Mouse (Mus musculus): ENCODE data around the gene Ficd. TPM values are rescaled to one million over a fixed set of nuclear protein-coding genes. Genes with fewer than 3 reads are reported as not detected.
A peak's percentile ranks its signal among the peaks of the same experiment; 100 is the strongest.

Ficd gene
- polyA plus RNA-seq, 1 experiment = 3.4 TPM

DNA sequence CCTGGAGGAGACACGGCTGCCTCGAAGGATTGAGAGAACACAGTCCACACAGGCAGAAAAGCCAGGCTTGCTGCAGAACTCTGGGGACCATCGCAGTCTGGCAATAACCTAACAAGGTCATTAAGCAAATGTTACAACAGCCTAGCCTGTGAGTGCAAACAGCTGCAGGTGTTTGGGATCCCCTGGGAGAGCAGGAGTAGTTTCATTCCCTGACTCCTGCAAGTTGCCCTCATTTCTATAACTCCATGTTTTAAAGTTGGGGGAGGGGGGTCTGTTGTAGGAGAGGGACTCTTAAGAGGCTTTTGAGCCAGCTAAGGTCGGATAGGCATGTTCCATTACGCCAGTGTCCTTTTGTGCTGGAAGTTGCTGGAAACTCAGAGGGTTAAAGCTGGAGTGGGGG, 41.2 kb upstream of the Ficd start:
- no peak overlapping the region for H3K9ac ChIP-seq (ENCODE audit: low read depth, poor library complexity, severe bottlenecking)
- no peak overlapping the region for H3K4me3 ChIP-seq (ENCODE audit: low read depth, low read length)
- no peaks in the 10 kb centered on the region for H3K36me3 ChIP-seq (ENCODE audit: control insufficient read depth, insufficient read depth, low read length, poor library complexity, severe bottlenecking)
- no peaks in the 10 kb centered on the region for H3K27me3 ChIP-seq (ENCODE audit: control insufficient read depth, insufficient read depth, low read length, poor library complexity, severe bottlenecking)
- H3K4me1 ChIP-seq (ENCODE audit: control insufficient read depth, insufficient read depth, low read length) = peaks cover 2% of the 10 kb centered on the region
- no peak overlapping the region for H3K27ac ChIP-seq (ENCODE audit: insufficient read depth, low read length)
- H3K9me3 ChIP-seq (replicated peaks; ENCODE audit: control insufficient read depth, insufficient read depth, low read length, poor library complexity, severe bottlenecking) = no peaks in the 10 kb centered on the region
- TF ChIP-seq POLR2A (IDR thresholded peaks at IDR 0.05; ENCODE audit: insufficient read depth, low read length) (no peak), CTCF (IDR thresholded peaks at IDR 0.05; ENCODE audit: low read depth, low read length) (no peak), EP300 (IDR thresholded peaks at IDR 0.05; ENCODE audit: insufficient read depth, low read depth, low read length) (no peak)

DNA sequence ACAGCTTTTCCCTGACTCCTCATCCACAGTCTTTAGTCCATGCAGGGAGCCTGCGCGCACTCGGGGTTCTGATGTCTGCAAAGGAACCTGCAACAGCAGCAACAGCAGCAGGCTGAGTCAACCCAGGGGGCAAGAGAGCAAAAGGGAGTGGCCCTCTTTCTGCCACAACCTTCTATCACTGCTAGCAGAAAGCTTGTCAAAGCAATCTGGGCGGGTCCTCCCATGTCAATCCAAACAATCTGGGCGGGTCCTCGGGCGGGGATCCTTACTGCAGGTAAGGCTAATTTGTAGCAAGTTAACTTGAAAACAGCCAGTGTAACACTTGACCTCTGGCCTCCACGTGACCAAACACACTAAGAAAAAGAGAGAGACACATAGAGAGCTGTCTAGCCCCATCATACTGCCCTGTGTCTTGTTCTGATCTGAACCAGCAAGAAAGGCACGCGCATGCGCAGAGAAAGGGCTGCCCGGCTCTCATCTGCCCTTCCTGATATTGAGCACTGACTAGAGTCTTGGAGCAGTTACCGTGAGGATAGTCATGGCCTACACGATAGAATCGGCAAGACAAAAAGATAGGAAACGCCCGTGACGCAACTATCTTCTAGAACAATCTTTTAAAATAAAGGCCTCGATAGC, 35.1 kb upstream of the Ficd start:
- Histone ChIP-seq H3K9me3 (replicated peaks; ENCODE audit: control insufficient read depth, insufficient read depth, low read length, poor library complexity, severe bottlenecking) (no peaks in the 10 kb centered on the region), H3K9ac (ENCODE audit: low read depth, poor library complexity, severe bottlenecking) (no peak overlapping the region), H3K36me3 (ENCODE audit: control insufficient read depth, insufficient read depth, low read length, poor library complexity, severe bottlenecking) (no peaks in the 10 kb centered on the region), H3K27ac (ENCODE audit: insufficient read depth, low read length) (no peak overlapping the region), H3K4me3 (ENCODE audit: low read depth, low read length) (no peak overlapping the region), H3K27me3 (ENCODE audit: control insufficient read depth, insufficient read depth, low read length, poor library complexity, severe bottlenecking) (no peaks in the 10 kb centered on the region), H3K4me1 (ENCODE audit: control insufficient read depth, insufficient read depth, low read length) (peaks cover 5% of the 10 kb centered on the region)
- no peak for TF ChIP-seq CTCF (IDR thresholded peaks at IDR 0.05; ENCODE audit: low read depth, low read length)
- no peak for TF ChIP-seq EP300 (IDR thresholded peaks at IDR 0.05; ENCODE audit: insufficient read depth, low read depth, low read length)
- TF ChIP-seq POLR2A (IDR thresholded peaks at IDR 0.05; ENCODE audit: insufficient read depth, low read length) = no peak

DNA sequence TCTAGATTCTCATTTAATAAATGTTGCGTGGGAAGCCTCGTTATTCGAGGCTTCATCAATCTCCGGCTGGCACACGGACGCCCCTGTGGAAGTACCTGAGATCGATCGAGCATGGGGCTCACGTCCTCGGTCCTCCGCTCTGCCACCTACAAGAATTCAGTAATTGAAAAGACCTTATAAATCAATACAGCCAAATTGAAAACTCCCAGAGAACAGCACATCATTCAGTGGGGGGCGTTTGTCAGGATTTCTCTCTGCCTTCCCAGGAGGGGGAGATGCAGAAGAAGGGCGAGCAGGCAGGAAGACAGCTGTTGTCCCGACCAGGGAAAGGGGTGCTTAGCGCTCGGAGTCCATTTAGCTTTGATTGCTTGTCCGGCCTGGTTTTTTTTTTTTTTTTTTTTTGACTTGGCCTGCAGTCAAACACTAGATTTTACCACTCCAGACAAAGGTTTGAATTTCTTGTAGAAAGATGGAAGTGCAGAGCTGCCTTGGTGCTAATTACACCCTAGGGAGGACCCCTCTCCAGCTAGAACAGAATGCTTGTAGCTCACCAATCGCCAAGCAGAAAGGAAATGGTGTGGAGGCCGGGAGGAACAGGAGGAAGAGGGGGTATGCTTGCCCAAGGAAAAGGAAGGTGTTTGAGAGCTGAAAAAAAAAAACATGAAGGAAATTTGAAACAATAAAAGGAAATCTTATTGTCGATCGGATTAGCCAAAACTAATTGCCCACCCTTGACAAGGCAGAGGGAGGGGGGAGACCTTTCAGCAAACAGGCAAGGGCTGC, 31.6 kb upstream of the Ficd start:
- no peaks in the 10 kb centered on the region for H3K27me3 ChIP-seq (ENCODE audit: control insufficient read depth, insufficient read depth, low read length, poor library complexity, severe bottlenecking)
- H3K4me3 ChIP-seq (ENCODE audit: low read depth, low read length) = no peak overlapping the region
- H3K9me3 ChIP-seq (replicated peaks; ENCODE audit: control insufficient read depth, insufficient read depth, low read length, poor library complexity, severe bottlenecking) = no peaks in the 10 kb centered on the region
- H3K27ac ChIP-seq (ENCODE audit: insufficient read depth, low read length) = no peak overlapping the region
- H3K36me3 ChIP-seq (ENCODE audit: control insufficient read depth, insufficient read depth, low read length, poor library complexity, severe bottlenecking) = no peaks in the 10 kb centered on the region
- TF ChIP-seq EP300 (IDR thresholded peaks at IDR 0.05; ENCODE audit: insufficient read depth, low read depth, low read length) (no peak), CTCF (IDR thresholded peaks at IDR 0.05; ENCODE audit: low read depth, low read length) (no peak), POLR2A (IDR thresholded peaks at IDR 0.05; ENCODE audit: insufficient read depth, low read length) (no peak)
- no peak overlapping the region for H3K9ac ChIP-seq (ENCODE audit: low read depth, poor library complexity, severe bottlenecking)
- H3K4me1 ChIP-seq (ENCODE audit: control insufficient read depth, insufficient read depth, low read length) = peaks cover 2% of the 10 kb centered on the region

DNA sequence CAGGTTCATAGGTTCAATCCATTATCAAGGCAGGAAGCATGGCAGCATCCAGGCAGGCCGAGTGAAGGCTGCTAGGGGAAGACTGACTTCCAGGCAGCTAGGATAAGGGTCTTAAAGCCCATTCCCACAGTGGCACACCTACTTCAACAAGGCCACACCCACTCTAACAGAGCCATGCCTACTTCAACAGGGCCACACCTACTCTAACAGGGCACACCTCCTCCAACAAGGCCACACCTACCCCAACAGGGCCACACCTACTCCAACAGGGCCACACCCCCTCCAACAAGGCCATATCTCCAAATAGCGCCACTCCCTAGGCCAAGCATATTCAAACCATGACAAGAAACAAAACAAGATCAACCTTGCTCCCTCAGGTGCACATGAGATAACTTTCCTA, 22.7 kb upstream of the Ficd start:
- Histone ChIP-seq H3K27ac (ENCODE audit: insufficient read depth, low read length) (no peak overlapping the region), H3K4me3 (ENCODE audit: low read depth, low read length) (no peak overlapping the region), H3K4me1 (ENCODE audit: control insufficient read depth, insufficient read depth, low read length) (no peaks in the 10 kb centered on the region), H3K36me3 (ENCODE audit: control insufficient read depth, insufficient read depth, low read length, poor library complexity, severe bottlenecking) (no peaks in the 10 kb centered on the region), H3K9ac (ENCODE audit: low read depth, poor library complexity, severe bottlenecking) (no peak overlapping the region), H3K27me3 (ENCODE audit: control insufficient read depth, insufficient read depth, low read length, poor library complexity, severe bottlenecking) (no peaks in the 10 kb centered on the region), H3K9me3 (replicated peaks; ENCODE audit: control insufficient read depth, insufficient read depth, low read length, poor library complexity, severe bottlenecking) (no peaks in the 10 kb centered on the region)
- no peak for TF ChIP-seq EP300 (IDR thresholded peaks at IDR 0.05; ENCODE audit: insufficient read depth, low read depth, low read length)

DNA sequence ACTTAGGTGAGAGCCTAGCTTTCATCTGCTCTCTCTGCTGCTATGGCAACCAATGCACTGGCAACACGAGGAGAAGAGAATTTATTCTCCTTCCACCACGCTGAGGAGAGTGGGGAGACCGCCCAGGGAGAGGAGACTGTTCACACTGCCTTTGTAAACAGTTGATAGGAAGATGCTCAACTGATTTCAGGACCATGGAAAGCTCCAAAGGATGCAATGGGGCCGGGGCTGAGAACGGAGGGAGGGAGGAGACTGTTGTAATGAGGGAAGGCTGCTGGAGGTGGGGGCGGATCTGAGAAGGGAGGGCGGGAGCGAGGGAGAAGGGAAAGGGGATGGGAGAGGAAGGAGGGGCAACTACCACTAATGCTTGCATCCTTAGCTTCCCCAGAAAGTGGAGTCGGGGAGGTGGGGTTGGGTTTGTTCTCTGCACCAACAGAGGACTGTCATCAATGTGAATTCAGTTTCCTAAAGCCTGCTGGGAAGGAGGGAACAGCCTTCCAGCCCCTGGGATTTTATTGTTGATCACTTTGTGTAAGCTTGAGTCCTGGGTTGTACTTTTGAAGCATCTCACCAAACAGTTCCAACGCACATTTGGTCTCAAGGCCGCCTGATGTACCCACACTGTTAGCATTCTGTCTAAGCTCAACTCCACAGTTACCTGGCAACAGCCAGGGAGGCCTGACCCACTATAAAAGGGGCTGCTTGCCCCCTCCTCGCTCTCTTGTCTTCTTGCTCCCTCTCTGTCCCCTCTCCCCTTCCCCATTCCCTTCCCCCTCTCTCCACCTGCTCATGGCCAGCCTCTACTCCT, 18.8 kb upstream of the Ficd start:
- H3K4me3 ChIP-seq (ENCODE audit: low read depth, low read length) = no peak overlapping the region
- H3K36me3 ChIP-seq (ENCODE audit: control insufficient read depth, insufficient read depth, low read length, poor library complexity, severe bottlenecking) = no peaks in the 10 kb centered on the region
- H3K9ac ChIP-seq (ENCODE audit: low read depth, poor library complexity, severe bottlenecking) = no peak overlapping the region
- no peak overlapping the region for H3K27ac ChIP-seq (ENCODE audit: insufficient read depth, low read length)
- no peaks in the 10 kb centered on the region for H3K9me3 ChIP-seq (replicated peaks; ENCODE audit: control insufficient read depth, insufficient read depth, low read length, poor library complexity, severe bottlenecking)
- H3K4me1 ChIP-seq (ENCODE audit: control insufficient read depth, insufficient read depth, low read length) = no peaks in the 10 kb centered on the region
- H3K27me3 ChIP-seq (ENCODE audit: control insufficient read depth, insufficient read depth, low read length, poor library complexity, severe bottlenecking) = no peaks in the 10 kb centered on the region
- TF ChIP-seq EP300 (IDR thresholded peaks at IDR 0.05; ENCODE audit: insufficient read depth, low read depth, low read length) (peak; percentile 46; the same call in 1 of the 2 replicates), CTCF (IDR thresholded peaks at IDR 0.05; ENCODE audit: low read depth, low read length) (no peak)

All from ES-Bruce4 (cell line).